Mouse (Mus musculus): ENCODE measurements around the gene Apobec2. TPM values are rescaled to one million over a fixed set of nuclear protein-coding genes. Genes with fewer than 3 reads are reported as not detected.
"Not testable (repeated sequence)": the region's sequence is repeated elsewhere in the genome, so short reads cannot be mapped to it uniquely, and the experiment has no call there.

Apobec2 gene
- polyA plus RNA-seq (2015; fragmentation: Nextera tagmentation; extraction: Ambion mirVana), result 207 and 218 TPM in 2 replicates

DNA sequence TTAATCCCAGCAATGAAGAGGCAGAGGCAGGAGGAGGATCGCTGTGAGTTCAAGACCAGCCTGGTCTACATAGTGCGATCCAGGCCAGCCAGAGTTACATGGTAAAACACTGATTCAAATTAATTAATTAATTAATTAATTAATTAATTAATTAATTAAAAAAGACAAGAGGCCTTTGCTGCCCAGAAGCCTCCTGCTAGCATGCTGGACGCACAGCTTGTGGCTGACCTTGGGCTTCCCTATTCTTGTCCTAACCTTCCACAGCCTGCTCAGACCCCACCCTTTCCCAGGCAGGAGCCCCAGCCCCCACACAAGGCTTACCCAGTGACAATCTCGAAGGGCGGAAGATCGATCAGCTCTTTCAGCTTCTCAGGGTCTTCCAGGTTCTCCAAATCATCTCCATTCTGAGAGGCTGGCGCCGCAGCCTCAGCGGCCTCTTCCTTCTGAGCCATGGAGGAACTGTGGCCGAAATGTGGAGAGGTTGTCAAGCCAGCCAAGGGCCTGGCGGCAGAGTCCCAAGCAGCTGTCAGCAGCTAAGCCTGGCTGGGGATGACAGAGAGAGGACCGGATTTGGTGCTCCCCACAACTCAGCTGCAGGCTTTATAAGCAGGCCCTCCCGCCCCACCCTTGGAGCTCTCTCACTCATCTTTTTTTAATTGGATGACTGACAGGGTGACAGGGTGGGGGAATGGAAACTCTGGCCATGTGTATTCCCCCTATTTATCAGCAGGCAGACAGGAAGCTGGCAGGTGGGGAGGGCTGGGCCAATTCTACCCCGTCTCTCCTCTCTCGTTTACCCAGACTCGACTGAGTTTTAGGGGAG lies at the start of gene Apobec2:
Gene Apobec2 (minus strand): TSS at position 773 of the 823 bp plus-strand sequence.
- Histone ChIP-seq H3K9ac (ENCODE audit: low read length) (peak within 1 kb of the TSS; percentile 87), H3K36me3 (ENCODE audit: control insufficient read depth, insufficient read depth) (no peaks in the 10 kb centered on the region), H3K4me2 (ENCODE audit: low read depth, low read length) (peak within 1 kb of the TSS; percentile 77), H3K27me3 (ENCODE audit: control insufficient read depth, insufficient read depth, low read length) (no peaks in the 10 kb centered on the region), H3K4me1 (ENCODE audit: control insufficient read depth, insufficient read depth, low read length) (peaks cover 51% of the 10 kb centered on the region), H3K9me3 (replicated peaks; ENCODE audit: control insufficient read depth, low read length) (no peaks in the 10 kb centered on the region), H3K27ac (ENCODE audit: low read length) (peak within 1 kb of the TSS; percentile 98), H3K4me3 (ENCODE audit: low read length) (peak within 1 kb of the TSS; percentile 54)
- WGBS, result 24% methylated on average over 16 of the region's 16 CpGs
- ATAC-seq (replicated peaks; ENCODE audit: extremely low read depth, insufficient read depth, low FRiP score), result peak; percentile 77

DNA sequence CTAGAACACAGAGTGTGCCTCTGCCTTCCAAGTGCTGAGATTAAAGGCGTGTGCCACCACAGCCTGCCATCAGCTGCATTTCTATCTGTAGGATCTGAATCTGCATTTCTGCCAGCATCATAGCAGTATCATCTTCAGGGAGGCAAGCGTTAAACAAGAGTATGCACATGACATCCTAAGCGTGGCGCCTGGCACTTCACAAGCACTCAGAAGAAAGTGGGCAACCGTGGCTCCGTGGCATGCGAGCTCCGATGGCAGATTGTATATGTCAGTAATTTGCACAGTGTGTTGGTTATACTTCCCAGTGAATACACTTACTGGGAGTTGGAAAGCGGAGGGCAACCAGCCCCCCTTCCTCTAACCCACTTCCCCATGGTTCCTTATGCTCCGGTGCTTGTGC lies 47.2 kb upstream of the Apobec2 start:
- H3K4me1 ChIP-seq (ENCODE audit: control insufficient read depth, insufficient read depth, low read length), result no peaks in the 10 kb centered on the region
- H3K27me3 ChIP-seq (ENCODE audit: control insufficient read depth, insufficient read depth, low read length), result no peaks in the 10 kb centered on the region
- H3K9ac ChIP-seq (ENCODE audit: low read length), result no peak overlapping the region
- no peak overlapping the region for H3K27ac ChIP-seq (ENCODE audit: low read length)
- no peak overlapping the region for H3K4me3 ChIP-seq (ENCODE audit: low read length)
- no peaks in the 10 kb centered on the region for H3K36me3 ChIP-seq (ENCODE audit: control insufficient read depth, insufficient read depth)
- no peak overlapping the region for H3K4me2 ChIP-seq (ENCODE audit: low read depth, low read length)
- H3K9me3 ChIP-seq (replicated peaks; ENCODE audit: control insufficient read depth, low read length), result no peaks in the 10 kb centered on the region
- WGBS, result 79% methylated on average over 10 of the region's 10 CpGs
- ATAC-seq (replicated peaks; ENCODE audit: extremely low read depth, insufficient read depth, low FRiP score), result no peak

DNA sequence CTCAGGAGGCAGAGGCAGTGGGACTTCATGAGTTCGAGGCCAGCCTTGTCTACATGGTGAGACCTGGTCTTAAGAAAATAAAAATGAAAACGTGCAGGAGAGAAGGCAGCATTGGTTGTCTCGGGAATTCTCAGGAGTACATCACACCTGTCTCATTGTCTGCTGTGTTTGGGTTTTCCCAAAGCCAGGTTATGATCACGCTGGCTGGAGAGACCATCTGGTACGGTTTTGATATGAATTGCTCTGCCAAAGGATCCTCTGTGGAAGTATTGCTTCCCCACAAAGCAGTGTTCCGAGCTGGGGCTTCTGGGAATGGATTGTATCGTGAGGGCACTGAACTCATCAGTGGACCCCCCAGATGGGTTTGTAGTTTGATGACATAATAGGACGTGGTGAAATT lies 42.7 kb upstream of the Apobec2 start:
- ATAC-seq (replicated peaks; ENCODE audit: extremely low read depth, insufficient read depth, low FRiP score), result no peak
- no peaks in the 10 kb centered on the region for H3K27me3 ChIP-seq (ENCODE audit: control insufficient read depth, insufficient read depth, low read length)
- no peaks in the 10 kb centered on the region for H3K36me3 ChIP-seq (ENCODE audit: control insufficient read depth, insufficient read depth)
- 76% methylated on average over 8 of the region's 8 CpGs for WGBS
- no peak overlapping the region for H3K27ac ChIP-seq (ENCODE audit: low read length)
- H3K9me3 ChIP-seq (replicated peaks; ENCODE audit: control insufficient read depth, low read length), result no peaks in the 10 kb centered on the region
- no peak overlapping the region for H3K4me2 ChIP-seq (ENCODE audit: low read depth, low read length)
- H3K4me3 ChIP-seq (ENCODE audit: low read length), result no peak overlapping the region
- H3K9ac ChIP-seq (ENCODE audit: low read length), result no peak overlapping the region
- H3K4me1 ChIP-seq (ENCODE audit: control insufficient read depth, insufficient read depth, low read length), result no peaks in the 10 kb centered on the region

DNA sequence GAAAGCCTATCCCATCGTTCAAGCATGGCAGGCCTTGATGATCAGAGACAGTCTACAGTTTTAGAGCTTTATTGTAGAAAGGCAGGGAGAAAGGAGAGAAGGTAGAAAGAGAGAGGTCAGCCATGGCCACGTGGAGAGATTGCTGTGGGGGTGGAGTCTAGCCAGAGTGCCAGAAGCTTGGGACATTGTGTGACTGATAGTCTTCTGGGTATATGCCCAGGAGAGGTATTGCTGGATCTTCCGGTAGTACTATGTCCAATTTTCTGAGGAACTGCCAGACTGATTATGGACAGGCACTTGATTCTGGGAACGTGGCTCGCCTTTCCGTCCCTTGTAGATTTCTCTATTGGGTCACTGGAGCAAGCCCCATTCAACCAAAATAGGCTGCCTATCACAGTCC lies 41.6 kb upstream of the Apobec2 start:
- not testable (repeated sequence) for H3K4me1 ChIP-seq (ENCODE audit: control insufficient read depth, insufficient read depth, low read length); H3K4me2 ChIP-seq (ENCODE audit: low read depth, low read length)
- WGBS, result 76% methylated on average over 6 of the region's 6 CpGs

DNA sequence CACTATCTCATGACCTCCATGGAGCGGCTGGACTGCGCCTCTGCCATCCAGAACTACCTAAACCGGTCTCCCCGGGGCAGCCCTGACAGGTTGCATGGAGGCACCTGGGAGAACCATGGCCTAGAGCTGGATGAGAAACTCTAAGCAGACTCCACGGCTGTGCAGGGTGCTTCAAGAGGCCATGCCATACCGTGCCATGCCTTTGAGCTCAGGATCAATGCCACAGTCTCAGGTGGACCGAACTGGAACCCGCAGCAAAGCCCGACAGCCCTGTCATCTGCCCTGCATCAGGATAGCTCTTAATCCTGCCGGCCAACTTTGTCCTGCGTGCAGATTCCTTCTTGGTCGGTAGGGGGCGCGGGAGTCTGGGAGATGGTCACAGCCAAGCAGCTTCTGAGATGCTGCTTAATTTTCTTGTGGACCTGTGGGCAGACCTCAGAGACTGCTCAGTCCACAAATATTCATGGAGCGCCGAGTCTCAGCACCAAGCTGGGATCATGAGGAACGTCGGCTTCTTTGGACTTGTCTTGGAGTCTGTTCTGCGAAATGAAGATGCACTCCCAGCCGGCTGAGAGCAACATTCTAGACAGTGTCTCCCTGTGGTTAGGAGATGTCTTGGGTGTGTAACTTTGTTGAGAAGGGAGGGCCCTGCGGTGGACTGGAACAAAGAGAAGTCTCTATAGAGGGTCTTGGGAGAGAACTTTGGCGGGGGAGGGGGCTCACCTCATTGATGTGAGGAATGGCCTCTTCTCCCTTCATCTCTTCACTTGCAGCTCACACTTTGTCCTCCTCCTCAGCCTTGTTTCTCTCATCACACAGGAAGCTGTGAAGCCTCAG lies 34.9 kb upstream of the Apobec2 start:
- Histone ChIP-seq H3K36me3 (ENCODE audit: control insufficient read depth, insufficient read depth) (no peaks in the 10 kb centered on the region), H3K9me3 (replicated peaks; ENCODE audit: control insufficient read depth, low read length) (no peaks in the 10 kb centered on the region), H3K9ac (ENCODE audit: low read length) (no peak overlapping the region), H3K27me3 (ENCODE audit: control insufficient read depth, insufficient read depth, low read length) (no peaks in the 10 kb centered on the region; the same call in 1 of the 2 replicates), H3K4me2 (ENCODE audit: low read depth, low read length) (peak overlapping the region; percentile 55), H3K4me1 (ENCODE audit: control insufficient read depth, insufficient read depth, low read length) (no peaks in the 10 kb centered on the region), H3K27ac (ENCODE audit: low read length) (no peak overlapping the region), H3K4me3 (ENCODE audit: low read length) (peak overlapping the region; percentile 34)
- 5% methylated on average over 22 of the region's 22 CpGs for WGBS
- ATAC-seq (replicated peaks; ENCODE audit: extremely low read depth, insufficient read depth, low FRiP score), result 0 out of 2 replicates have a peak, but pooled peaks have one; percentile 58

More for the DNA sequence above, 41.6 kb upstream of the Apobec2 start:
- H3K36me3 ChIP-seq (ENCODE audit: control insufficient read depth, insufficient read depth); H3K9ac ChIP-seq (ENCODE audit: low read length); ATAC-seq (replicated peaks; ENCODE audit: extremely low read depth, insufficient read depth, low FRiP score); H3K9me3 ChIP-seq (replicated peaks; ENCODE audit: control insufficient read depth, low read length); H3K4me3 ChIP-seq (ENCODE audit: low read length); H3K27me3 ChIP-seq (ENCODE audit: control insufficient read depth, insufficient read depth, low read length); H3K27ac ChIP-seq (ENCODE audit: low read length): not testable (repeated sequence)

DNA sequence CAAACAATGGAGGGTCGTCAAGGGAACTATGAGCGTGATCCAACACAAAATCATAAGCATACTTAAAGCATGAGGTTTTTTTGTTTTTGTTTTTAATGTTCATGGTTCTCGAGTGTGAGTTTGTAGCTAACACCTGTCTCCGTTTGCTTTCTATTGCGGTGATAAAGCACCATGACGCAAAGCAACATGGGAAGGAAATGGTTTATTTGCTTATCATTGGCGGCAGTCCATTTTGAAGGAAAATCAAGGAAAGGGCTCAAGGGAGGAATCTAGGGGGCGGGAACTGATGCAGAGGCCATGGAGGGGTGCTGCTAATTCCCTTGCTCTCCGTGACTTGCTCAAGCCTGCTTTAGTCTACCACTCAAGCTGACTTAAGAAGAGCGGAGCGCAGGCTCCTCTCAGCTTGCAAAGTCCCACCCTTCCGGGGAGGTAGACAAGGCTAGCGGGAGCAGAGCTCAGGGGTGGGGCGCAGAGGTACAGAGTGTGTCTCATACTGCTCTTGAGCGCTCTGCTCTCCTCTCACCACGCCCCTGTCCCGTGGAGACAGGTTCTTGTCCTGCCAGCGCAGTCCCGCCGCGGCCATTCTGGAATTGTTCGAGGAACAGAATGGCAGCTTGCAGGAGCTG lies 34.2 kb upstream of the Apobec2 start:
- 25% methylated on average over 22 of the region's 22 CpGs for WGBS
- no peak overlapping the region for H3K9ac ChIP-seq (ENCODE audit: low read length)
- no peaks in the 10 kb centered on the region for H3K36me3 ChIP-seq (ENCODE audit: control insufficient read depth, insufficient read depth)
- H3K4me1 ChIP-seq (ENCODE audit: control insufficient read depth, insufficient read depth, low read length), result no peaks in the 10 kb centered on the region
- ATAC-seq (replicated peaks; ENCODE audit: extremely low read depth, insufficient read depth, low FRiP score), result no peak
- H3K4me3 ChIP-seq (ENCODE audit: low read length), result peak overlapping the region; percentile 34
- no peaks in the 10 kb centered on the region for H3K9me3 ChIP-seq (replicated peaks; ENCODE audit: control insufficient read depth, low read length)
- H3K4me2 ChIP-seq (ENCODE audit: low read depth, low read length), result peak overlapping the region; percentile 55
- no peaks in the 10 kb centered on the region; the same call in 1 of the 2 replicates for H3K27me3 ChIP-seq (ENCODE audit: control insufficient read depth, insufficient read depth, low read length)
- H3K27ac ChIP-seq (ENCODE audit: low read length), result no peak overlapping the region

DNA sequence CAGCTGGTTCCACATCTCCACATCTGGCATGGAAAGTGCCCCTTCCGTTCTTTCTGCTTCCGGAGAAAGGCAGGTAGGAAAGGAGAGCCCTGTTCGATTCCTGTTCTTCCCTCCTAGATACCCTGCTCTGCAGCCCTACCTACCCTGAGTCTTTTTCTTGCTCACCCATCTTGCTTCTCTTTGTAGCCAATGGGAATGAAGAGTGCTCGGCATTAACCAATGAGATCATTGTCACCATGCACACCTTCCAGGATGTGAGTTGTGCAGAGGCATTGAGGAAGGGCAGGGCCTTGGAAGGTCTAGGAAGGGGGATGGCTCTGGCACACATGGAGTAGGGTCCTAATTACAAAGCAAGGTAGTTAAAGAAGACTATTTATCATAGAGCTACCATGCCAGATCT lies 30.7 kb upstream of the Apobec2 start:
- Histone ChIP-seq H3K36me3 (ENCODE audit: control insufficient read depth, insufficient read depth) (no peaks in the 10 kb centered on the region), H3K4me1 (ENCODE audit: control insufficient read depth, insufficient read depth, low read length) (no peaks in the 10 kb centered on the region), H3K9me3 (replicated peaks; ENCODE audit: control insufficient read depth, low read length) (no peaks in the 10 kb centered on the region), H3K4me3 (ENCODE audit: low read length) (no peak overlapping the region), H3K27me3 (ENCODE audit: control insufficient read depth, insufficient read depth, low read length) (no peaks in the 10 kb centered on the region; the same call in 1 of the 2 replicates), H3K27ac (ENCODE audit: low read length) (no peak overlapping the region), H3K9ac (ENCODE audit: low read length) (no peak overlapping the region), H3K4me2 (ENCODE audit: low read depth, low read length) (no peak overlapping the region)
- no peak for ATAC-seq (replicated peaks; ENCODE audit: extremely low read depth, insufficient read depth, low FRiP score)
- WGBS, result 95% methylated on average over 4 of the region's 4 CpGs

DNA sequence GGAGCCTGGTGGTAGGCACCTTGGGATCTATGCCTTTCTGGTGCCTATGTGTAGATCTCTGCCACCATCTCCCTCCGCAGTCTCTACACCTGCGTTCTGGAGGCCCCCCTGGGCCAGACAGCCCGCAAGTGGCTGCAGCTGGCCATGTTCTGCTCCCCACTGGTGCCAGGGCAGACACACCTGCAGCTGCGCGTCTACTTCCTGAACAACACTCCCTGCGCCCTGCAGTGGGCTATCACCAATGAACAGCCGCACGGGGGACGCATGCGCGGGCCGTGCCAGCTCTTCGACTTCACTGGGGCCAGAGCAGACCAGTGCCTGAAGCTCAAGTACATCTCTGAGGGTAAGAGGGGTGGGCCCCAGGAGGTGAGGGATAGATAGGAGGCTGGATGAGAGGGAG lies 29.4 kb upstream of the Apobec2 start:
- Histone ChIP-seq H3K9me3 (replicated peaks; ENCODE audit: control insufficient read depth, low read length) (no peaks in the 10 kb centered on the region), H3K9ac (ENCODE audit: low read length) (no peak overlapping the region), H3K27me3 (ENCODE audit: control insufficient read depth, insufficient read depth, low read length) (no peaks in the 10 kb centered on the region; the same call in 1 of the 2 replicates), H3K4me2 (ENCODE audit: low read depth, low read length) (no peak overlapping the region), H3K4me3 (ENCODE audit: low read length) (no peak overlapping the region), H3K27ac (ENCODE audit: low read length) (no peak overlapping the region), H3K36me3 (ENCODE audit: control insufficient read depth, insufficient read depth) (no peaks in the 10 kb centered on the region), H3K4me1 (ENCODE audit: control insufficient read depth, insufficient read depth, low read length) (no peaks in the 10 kb centered on the region)
- peak; percentile 38; the same call in 1 of the 2 replicates for ATAC-seq (replicated peaks; ENCODE audit: extremely low read depth, insufficient read depth, low FRiP score)
- 86% methylated on average over 13 of the region's 13 CpGs for WGBS
